Mouse (Mus musculus) layer of hippocampus, postnatal 36 days (tissue): ENCODE data around the gene Wnt6. TPM values are rescaled to one million over a fixed set of nuclear protein-coding genes. Genes with fewer than 3 reads are reported as not detected.

Experiments
- DNase-seq, 2 experiments: peaks; one replicate each; pipeline ENCODE4 v3.0.0; 2022
- total RNA-seq, 2 experiments: library from RNA; stranded (reverse); gene quantifications; 2 replicates each; pipeline ENCODE4 v1.2.3; 2021

Gene Wnt6
- total RNA-seq, 2 experiments from 2014 or later: 0.30 to 0.81 TPM

DNA sequence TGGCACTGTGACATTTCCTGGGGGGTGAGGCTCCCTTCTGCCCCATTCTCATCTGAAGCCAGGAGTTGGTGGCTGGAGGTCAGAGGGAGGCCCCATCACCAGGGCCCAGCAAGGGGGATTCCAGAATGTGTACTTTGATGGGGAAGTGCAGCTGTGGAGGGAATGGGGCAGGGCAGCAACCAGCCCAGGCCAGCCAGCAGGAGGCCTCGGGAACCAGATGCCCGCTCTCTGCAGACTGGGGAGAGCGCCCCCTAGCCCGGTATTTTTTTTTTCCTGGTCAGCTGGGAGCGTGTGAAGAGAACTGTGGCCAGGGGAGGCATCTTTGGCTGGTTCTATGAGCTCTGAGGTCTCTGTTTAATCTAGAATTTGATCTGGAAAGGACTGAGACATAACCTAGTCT is 4.1 kb downstream of the Wnt6 start:
- no peak for DNase-seq

DNA sequence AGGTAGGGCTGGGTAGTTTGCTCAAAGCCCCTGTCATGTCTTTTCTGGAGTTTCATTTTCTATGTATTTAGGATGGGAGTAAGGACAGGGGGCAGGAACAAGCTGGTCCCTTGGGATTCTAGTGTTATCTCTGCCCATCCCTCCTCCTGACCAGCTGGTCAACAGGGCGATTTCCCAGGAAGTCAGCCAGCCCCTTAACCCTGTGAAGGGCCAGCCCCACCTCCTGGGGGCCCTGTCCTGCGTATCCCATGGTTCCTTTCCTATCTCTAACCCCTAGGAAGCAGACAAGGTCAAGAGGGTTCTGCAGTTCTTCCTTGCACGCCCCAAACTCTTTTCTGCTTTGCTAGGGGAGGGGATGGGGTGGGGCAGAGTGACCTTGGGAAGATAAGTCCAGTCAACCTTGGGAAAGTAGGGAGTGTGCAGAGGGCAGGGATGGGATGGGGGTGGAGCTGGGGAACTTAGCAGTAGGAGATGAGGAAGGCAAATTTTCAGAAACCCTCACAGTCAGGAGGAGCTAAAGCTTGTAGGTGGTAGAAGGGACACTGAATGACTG is 7.3 kb downstream of the Wnt6 start:
- no peak for DNase-seq

- DNase-seq: no peak
Measured at GRCm38 (mm10) chr1:74782045-74782444, 10.4 kb downstream of the Wnt6 start.

- DNase-seq: no peak
Measured at GRCm38 (mm10) chr1:74783554-74783953, 11.9 kb downstream of the Wnt6 start.

GRCm38 (mm10) chr1:74784041-74784759 is 12.5 kb downstream of the Wnt6 start:
- DNase-seq: no peak

- DNase-seq: peak; percentile 72 to 78
Measured at GRCm38 (mm10) chr1:74787846-74788245, 16.2 kb downstream of the Wnt6 start.

- DNase-seq: no peak
Measured at GRCm38 (mm10) chr1:74788603-74789176, 17.0 kb downstream of the Wnt6 start.

GRCm38 (mm10) chr1:74790095-74790494 is 18.4 kb downstream of the Wnt6 start:
- DNase-seq: no peak

- no peak for DNase-seq
Measured at GRCm38 (mm10) chr1:74791249-74791648, 19.6 kb downstream of the Wnt6 start, which contains the start of gene Wnt10a. TSS of gene Wnt10a (plus strand) at chr1:74791516.

GRCm38 (mm10) chr1:74792831-74793660 is 21.4 kb downstream of the Wnt6 start:
- DNase-seq: no peak

DNA sequence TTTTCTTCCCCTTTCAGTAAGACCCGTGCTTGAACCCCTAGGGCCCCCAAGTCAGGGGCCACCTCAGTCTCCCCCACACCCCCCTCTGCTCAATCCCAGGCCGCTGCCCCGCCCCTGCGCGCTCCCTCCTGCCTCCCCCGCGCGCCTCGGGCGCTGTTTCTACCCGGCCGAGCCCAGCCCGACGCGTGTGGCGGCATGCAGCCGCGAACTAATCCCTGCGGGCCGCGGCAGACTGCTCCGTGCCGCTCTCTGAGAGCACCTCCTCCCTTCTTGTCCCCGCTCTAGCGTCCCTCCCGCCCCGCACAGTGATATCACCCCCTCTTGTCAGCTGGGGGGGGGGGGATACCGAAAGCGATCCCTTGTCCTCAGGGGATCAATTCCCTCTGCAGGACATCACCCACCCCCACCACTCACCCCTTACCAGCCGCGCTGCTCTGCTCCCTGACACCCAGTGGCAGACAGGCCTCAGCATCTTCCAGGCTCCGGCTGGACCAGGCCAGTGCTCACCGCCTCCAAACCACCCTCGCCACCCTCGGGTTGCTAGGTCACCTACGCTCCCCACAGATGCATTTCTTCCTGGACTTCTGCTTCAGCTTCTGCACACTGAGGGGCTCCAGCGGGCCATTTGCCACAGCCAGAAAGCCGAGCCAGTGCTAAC is 22.9 kb downstream of the Wnt6 start:
- DNase-seq: no peak

DNA sequence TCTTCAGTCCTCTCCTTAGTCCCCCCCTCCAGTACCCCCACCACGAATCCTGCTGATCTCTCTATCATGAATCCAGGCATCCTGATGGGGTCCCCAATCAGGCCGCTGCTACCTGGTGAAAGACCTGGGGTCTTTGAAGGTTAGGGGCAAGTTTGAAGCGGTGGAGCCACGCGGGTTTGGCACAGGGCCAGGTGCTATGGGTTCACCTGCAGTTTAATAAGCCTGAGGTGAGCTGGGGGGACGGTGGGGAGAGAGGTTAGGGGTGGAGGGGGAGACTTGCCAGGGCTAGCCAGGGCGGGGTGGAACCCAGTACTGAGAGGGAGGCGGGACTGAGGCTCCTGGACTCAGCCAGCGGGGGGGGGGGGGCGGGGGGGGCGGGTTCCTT is 23.4 kb downstream of the Wnt6 start:
- DNase-seq: no peak

- DNase-seq: peak in 1 of 2 experiments; percentile 44
Measured at GRCm38 (mm10) chr1:74797459-74797858, 25.8 kb downstream of the Wnt6 start.

DNA sequence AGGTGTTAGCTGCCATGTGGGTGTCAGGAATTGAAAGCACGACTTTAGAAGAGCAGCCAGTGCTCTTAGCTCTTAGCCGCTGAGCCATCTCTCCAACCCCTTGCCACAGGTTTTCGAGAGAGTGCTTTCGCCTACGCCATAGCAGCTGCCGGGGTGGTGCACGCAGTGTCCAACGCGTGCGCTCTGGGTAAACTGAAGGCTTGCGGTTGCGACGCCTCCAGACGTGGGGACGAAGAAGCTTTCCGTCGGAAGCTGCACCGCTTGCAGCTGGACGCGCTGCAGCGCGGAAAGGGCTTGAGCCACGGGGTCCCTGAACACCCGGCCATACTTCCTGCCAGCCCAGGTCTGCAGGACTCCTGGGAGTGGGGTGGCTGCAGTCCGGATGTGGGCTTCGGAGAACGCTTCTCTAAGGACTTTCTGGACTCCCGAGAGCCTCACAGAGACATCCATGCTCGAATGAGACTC is 28.8 kb downstream of the Wnt6 start:
- DNase-seq: no peak

- DNase-seq: no peak
Measured at GRCm38 (mm10) chr1:74801631-74802140, 30.0 kb downstream of the Wnt6 start.

DNA sequence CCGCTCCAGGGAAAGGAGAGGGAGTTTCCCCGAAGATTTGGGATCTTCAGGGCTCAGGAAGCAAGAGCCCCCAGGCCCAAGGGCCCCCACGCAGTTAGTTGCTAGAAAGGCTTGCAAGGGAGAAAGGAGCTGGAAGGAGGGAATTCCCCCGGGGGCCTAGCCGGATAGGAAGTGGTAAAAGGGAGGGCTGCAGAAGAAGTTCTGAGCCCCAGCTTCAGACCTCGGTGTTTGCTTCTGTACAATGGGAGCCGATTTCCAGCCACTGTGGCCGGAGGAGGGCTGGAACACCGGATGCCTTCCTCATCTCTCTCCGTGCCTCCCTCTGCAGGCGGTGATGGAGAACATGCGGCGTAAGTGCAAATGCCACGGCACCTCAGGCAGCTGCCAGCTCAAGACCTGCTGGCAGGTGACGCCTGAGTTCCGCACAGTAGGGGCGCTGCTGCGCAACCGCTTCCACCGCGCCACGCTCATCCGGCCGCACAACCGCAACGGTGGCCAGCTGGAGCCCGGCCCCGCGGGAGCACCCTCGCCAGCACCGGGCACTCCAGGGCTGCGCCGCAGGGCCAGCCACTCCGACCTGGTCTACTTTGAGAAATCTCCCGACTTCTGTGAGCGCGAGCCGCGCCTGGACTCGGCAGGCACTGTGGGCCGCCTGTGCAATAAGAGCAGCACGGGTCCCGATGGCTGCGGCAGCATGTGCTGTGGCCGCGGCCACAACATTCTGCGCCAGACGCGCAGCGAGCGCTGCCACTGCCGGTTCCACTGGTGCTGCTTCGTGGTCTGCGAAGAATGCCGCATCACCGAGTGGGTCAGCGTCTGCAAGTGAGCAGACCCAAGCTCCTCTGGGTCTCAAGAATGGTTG is 31.3 kb downstream of the Wnt6 start:
- peak; percentile 62 to 70 for DNase-seq

DNA sequence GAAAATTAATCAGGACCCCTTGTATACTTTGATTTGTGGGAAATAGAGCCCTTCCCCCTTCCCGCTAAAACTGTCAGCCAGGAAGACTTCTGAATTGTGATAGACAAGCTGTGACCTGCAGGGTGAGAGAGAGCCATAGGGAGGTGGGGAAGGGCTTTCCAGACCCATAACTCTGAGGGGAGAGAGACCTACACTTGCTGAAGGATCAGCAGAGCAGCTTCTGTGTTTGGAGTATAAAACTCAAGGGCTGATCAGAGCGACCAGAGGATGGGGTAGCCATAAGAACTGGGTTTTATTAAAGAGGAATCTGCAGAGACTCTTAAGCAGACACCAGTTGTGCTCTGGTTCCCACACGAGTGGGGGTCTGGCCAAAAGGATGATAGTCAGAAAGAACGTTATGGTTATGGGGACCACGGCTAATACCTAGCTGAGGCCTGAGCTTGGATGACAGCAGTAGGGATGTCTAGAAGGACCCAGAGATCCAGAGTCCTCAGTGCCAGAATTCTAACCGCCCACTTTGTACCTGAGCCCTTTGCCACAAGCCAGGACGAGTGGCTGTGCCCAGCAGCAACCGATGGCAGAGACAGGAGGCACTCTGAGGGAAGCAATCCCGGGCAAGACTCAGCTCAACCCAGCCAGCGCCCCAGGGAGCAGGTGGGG is 32.6 kb downstream of the Wnt6 start:
- DNase-seq: no peak

GRCm38 (mm10) chr1:74805340-74805835 is 33.7 kb downstream of the Wnt6 start:
- DNase-seq: no peak

DNA sequence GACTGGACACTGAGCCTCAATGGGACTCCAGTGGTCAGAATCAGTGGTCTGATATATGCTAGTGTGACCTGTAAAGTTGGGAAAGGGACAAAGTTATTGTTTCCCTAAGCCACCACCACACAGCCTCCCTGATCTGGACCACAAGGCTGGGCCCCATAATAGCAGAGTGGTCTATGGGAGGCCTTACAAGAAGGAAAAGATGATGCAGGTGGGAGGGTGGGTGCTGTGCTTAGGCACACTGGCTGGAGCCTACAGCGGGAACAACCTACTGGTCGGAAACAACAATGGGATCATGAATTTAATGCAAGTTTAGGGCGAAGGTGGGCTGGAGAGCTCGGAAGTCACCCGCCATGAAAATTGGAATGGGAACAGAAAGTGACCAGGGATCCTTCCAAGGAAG is 34.2 kb downstream of the Wnt6 start:
- DNase-seq: no peak
